9 mouse cellular contexts compared by ENCODE assay signal in the genomic region with DNA sequence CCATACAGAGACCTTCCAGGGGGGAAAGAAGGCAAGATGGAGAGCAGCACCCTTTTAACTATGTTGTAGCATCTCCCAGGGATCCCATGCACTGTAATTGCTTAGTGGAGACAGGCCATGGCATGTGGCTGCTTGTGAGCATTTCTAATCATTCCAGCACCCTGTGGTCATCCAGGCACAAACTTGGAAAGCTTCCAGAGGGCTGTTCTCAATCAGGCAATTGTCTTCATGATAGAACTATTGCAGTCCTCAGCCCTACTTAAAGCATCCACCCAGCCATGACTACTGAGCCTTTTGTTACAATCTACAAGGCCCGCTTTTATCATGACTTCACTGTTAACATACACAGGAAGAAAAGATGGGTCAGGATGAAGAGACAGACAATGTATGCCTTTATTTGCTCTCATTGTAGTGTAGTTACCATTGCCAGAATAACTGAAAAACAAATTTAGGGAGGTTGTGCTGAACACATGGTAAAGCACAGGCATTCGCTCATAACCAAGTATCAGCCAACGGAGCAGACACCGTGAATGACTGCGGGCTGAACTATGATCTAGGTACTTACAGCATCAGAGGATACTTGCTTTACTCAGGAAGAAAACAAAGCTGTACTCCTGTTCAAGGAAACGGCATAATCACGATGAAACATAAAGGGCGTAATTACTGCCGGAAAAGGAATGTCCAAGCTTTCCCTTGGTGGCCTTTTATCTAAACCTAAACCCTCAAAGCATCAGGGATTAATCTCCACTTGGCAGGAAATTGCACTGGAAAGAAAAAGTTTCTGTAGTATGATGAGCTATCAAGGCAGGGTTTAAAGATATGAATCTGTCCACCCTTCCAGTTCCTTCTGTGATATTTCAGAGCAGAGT.
A peak's percentile ranks its signal among the peaks of the same experiment; 100 is the strongest.
DNase-seq lines count a peak whose midpoint lies in the region; ATAC-seq and TF ChIP-seq lines count a peak whose summit lies in the region.
"Had no signal": no experiment of that assay in that cellular context is flagged by ENCODE, and none has a peak within 500 bp of the region (broad histone marks: within the 10 kb centered on the region; RNA-seq: fewer than 3 reads in every experiment).

No protein-coding gene starts in this region.

- TF ChIP-seq EP300 in lung, postnatal 0 days (IDR thresholded peaks at IDR 0.05), result no peak

- ATAC-seq in lung, embryonic 14.5 days (ENCODE audit: insufficient read depth), result no peak
- no peak for ATAC-seq in lung, postnatal 0 days
- ATAC-seq in hindbrain, embryonic 14.5 days (ENCODE audit: low FRiP score), result peak; percentile 81

- intact Hi-C loops in gastrocnemius, postnatal 14 days (cut with DNase I; ENCODE audit: low total_unique reads), result no loop called here

- TF ChIP-seq CTCF in lung, embryonic 14.5 days (IDR thresholded peaks at IDR 0.05; ENCODE audit: low read depth), result no peak
- no peak for TF ChIP-seq CTCF in lung, postnatal 0 days (IDR thresholded peaks at IDR 0.05)

- H3K4me3 ChIP-seq in lung, embryonic 14.5 days (ENCODE audit: low read depth, low read length), result no peak overlapping the region
- H3K4me3 ChIP-seq in lung, postnatal 0 days (ENCODE audit: low read depth, low read length), result no peak overlapping the region
- no peak overlapping the region for H3K4me3 ChIP-seq in hindbrain, embryonic 14.5 days (replicated peaks; ENCODE audit: low read length)
- H3K4me3 ChIP-seq: megakaryocyte, embryonic 14.5 days had no signal

- H3K4me1 ChIP-seq in lung, embryonic 14.5 days (ENCODE audit: insufficient read depth), result 0 out of 2 replicates have a peak, but pooled peaks cover 7% of the 10 kb centered on the region
- 0 out of 2 replicates have a peak, but pooled peaks cover 2% of the 10 kb centered on the region for H3K4me1 ChIP-seq in lung, postnatal 0 days (ENCODE audit: insufficient read depth, low read depth, low read length)
- peaks cover 5% of the 10 kb centered on the region; the same call in 1 of the 2 replicates for H3K4me1 ChIP-seq in hindbrain, embryonic 14.5 days (replicated peaks; ENCODE audit: control insufficient read depth, insufficient read depth, low read length)
- H3K4me1 ChIP-seq: megakaryocyte, embryonic 14.5 days had no signal

- no peaks in the 10 kb centered on the region for H3K36me3 ChIP-seq in lung, embryonic 14.5 days (ENCODE audit: insufficient read depth)
- H3K36me3 ChIP-seq in lung, postnatal 0 days (ENCODE audit: insufficient read depth, low read length), result no peaks in the 10 kb centered on the region
- no peaks in the 10 kb centered on the region for H3K36me3 ChIP-seq in hindbrain, embryonic 14.5 days (replicated peaks; ENCODE audit: control insufficient read depth, insufficient read depth)

- no peaks in the 10 kb centered on the region for H3K27me3 ChIP-seq in lung, embryonic 14.5 days (ENCODE audit: insufficient read depth, low read length)
- no peaks in the 10 kb centered on the region for H3K27me3 ChIP-seq in lung, postnatal 0 days (replicated peaks; ENCODE audit: insufficient read depth, low read length)
- H3K27me3 ChIP-seq in hindbrain, embryonic 14.5 days (ENCODE audit: control insufficient read depth, insufficient read depth, low read length), result 0 out of 2 replicates have a peak, but pooled peaks cover 5% of the 10 kb centered on the region

- no peak overlapping the region for H3K9ac ChIP-seq in lung, embryonic 14.5 days
- no peak overlapping the region for H3K9ac ChIP-seq in lung, postnatal 0 days (replicated peaks; ENCODE audit: low read depth)
- no peak overlapping the region for H3K9ac ChIP-seq in hindbrain, embryonic 14.5 days

- H3K27ac ChIP-seq in lung, embryonic 14.5 days (ENCODE audit: low read depth), result no peak overlapping the region
- H3K27ac ChIP-seq in lung, postnatal 0 days (ENCODE audit: low read length), result no peak overlapping the region
- no peak overlapping the region for H3K27ac ChIP-seq in hindbrain, embryonic 14.5 days

- no peak overlapping the region for H3K4me2 ChIP-seq in lung, embryonic 14.5 days
- H3K4me2 ChIP-seq in lung, postnatal 0 days (replicated peaks; ENCODE audit: low read depth, low read length), result no peak overlapping the region
- H3K4me2 ChIP-seq in hindbrain, embryonic 14.5 days (replicated peaks), result no peak overlapping the region

- DNase-seq in lung, embryonic 14.5 days, result peak; percentile 46
- no peak for DNase-seq in lung, postnatal 0 days (ENCODE audit: low spot score)
- DNase-seq in cerebellum, postnatal 10 days, result peak; percentile 73 to 80
- peak; percentile 67 for DNase-seq in hindbrain, embryonic 14.5 days (ENCODE audit: low spot score)
- DNase-seq in retina, postnatal 1 day, result peak; percentile 98
- no peak for DNase-seq in gastrocnemius, postnatal 14 days
- no peak for DNase-seq in kidney, postnatal 4 days
- DNase-seq: kidney, postnatal 36 days had no signal

- H3K9me3 ChIP-seq in lung, embryonic 14.5 days (ENCODE audit: low read depth, low read length), result no peaks in the 10 kb centered on the region
- no peaks in the 10 kb centered on the region for H3K9me3 ChIP-seq in lung, postnatal 0 days (ENCODE audit: low read length)
- no peaks in the 10 kb centered on the region for H3K9me3 ChIP-seq in hindbrain, embryonic 14.5 days (ENCODE audit: control insufficient read depth, low read length)
- H3K9me3 ChIP-seq: megakaryocyte, embryonic 14.5 days had no signal

- WGBS in lung, embryonic 14.5 days, result 71% methylated on average over 9 of the region's 9 CpGs
- 78% methylated on average over 9 of the region's 9 CpGs for WGBS in lung, postnatal 0 days
- 47% methylated on average over 9 of the region's 9 CpGs for WGBS in hindbrain, embryonic 14.5 days

Comparison
In these comparisons a context has a peak if more than half of its experiments do, and no peak if none do; other contexts are left out.
1. DNase-seq: peak in lung, embryonic 14.5 days (single experiment), cerebellum, postnatal 10 days (2 of 2), hindbrain, embryonic 14.5 days (single experiment) and retina, postnatal 1 day (single experiment); none in lung, postnatal 0 days (single experiment), gastrocnemius, postnatal 14 days (single experiment) and kidney, postnatal 4 days (0 of 2).